Mouse (Mus musculus) spleen, adult 2 months (tissue): Measurements from ENCODE around the gene Zmynd12.

Experiments
- CTCF ChIP-seq: fragments of 200-500 bp; IDR thresholded peaks from 2 replicates; pipeline ENCODE4 v1.5.1; 2011; ENCODE audit warnings: mild to moderate bottlenecking, inconsistent platforms; ENCODE audit not compliant: insufficient read depth, insufficient read length, insufficient replicate concordance; ENCODE audit errors: extremely low read depth
- POLR2A ChIP-seq: fragments of 200-500 bp; IDR thresholded peaks from 2 replicates; pipeline ENCODE4 v1.6.1; 2011; ENCODE audit warnings: low read depth, low read length, inconsistent platforms

DNA sequence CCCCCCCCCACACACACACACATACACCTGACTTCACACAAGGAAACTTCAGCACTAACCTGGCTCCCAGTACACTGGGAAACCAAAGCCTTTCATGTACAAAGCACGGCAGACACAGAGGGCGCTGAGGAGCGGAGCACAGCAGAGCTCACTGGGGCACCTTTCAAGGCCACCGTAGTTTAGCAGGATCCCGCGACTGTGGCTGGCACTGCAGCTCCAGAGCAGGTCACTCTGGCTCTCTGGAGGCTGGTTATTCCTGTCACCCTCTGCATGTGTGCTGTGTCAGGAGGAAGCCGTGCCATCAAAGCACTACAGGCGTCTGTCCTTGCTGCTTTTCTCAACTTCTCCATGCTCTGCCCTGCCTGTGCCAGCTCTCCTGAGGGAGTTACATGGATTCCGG lies 60.4 kb downstream of the Zmynd12 start:
- TF ChIP-seq CTCF (no peak), POLR2A (no peak)
